Mouse (Mus musculus): Measurements from ENCODE around the gene Tnfrsf1b.

GRCm38 (mm10) chr4:145272763-145273162, 26.1 kb upstream of the Tnfrsf1b start:
- TF ChIP-seq POLR2A (IDR thresholded peaks at IDR 0.05; ENCODE audit: control insufficient read depth, extremely low read depth, insufficient read depth, low read length, poor library complexity) (no peak), CTCF (IDR thresholded peaks at IDR 0.05; ENCODE audit: borderline replicate concordance, control insufficient read depth, extremely low read depth, insufficient read depth, low read length, poor library complexity) (no peak)

Data from thymus, adult 2 months (tissue).